In the genomic region with DNA sequence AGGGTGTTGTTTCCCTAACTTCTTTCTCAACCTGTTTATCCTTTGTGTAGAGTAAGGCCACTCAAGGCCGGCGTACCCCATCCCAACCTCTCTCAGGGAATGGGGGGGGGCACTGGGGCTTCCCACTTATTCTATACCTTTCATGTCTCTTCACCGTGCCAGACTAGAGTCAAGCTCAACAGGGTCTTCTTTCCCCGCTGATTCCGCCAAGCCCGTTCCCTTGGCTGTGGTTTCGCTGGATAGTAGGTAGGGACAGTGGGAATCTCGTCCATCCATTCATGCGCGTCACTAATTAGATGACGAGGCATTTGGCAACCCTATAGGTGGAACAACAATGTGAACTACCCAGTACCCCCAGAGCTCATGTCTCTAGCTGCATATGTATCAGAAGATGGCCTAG, we compare ENCODE assay signal across 8 mouse cellular contexts. TPM values are rescaled to one million over a fixed set of nuclear protein-coding genes. Genes with fewer than 3 reads are reported as not detected.
DNase-seq lines count a peak whose midpoint lies in the region.
"Not testable (repeated sequence)": the region's sequence is repeated elsewhere in the genome, so short reads cannot be mapped to it uniquely, and the experiment has no call there.

No protein-coding gene starts in this region.

- intact Hi-C loops in left cerebral cortex, postnatal 14 days (cut with DNase I) = not testable (repeated sequence)

- peak; percentile 100 for DNase-seq in adrenal gland, postnatal 25 days
- peak; percentile 94 to 100 for DNase-seq in frontal cortex, postnatal 10 days (ENCODE audit: low spot score in 2 of 2)
- peak; percentile 96 to 99 for DNase-seq in heart, adult 9 months (ENCODE audit: low spot score in 2 of 2)
- peak; percentile 100 for DNase-seq in layer of hippocampus, adult 11-12 months (ENCODE audit: low spot score)
- peak; percentile 100 for DNase-seq in left cerebral cortex, postnatal 14 days (ENCODE audit: low spot score in 2 of 2)
- peak; percentile 97 for DNase-seq in ovary, adult 18-20 months (ENCODE audit: low spot score)
- DNase-seq in spleen, postnatal 4 days (ENCODE audit: low spot score in 2 of 2) = peak; percentile 100
- peak; percentile 100 for DNase-seq in urinary bladder, postnatal 4 days (ENCODE audit: low spot score in 2 of 2)

RNA-seq across cellular contexts. Expression of a gene that starts 16.1 kb away (rescaled TPM):
- total RNA-seq in adrenal gland, postnatal 25 days (2021) = 0.15 TPM in 1 of 2 replicates, not detected in the other
- total RNA-seq in left cerebral cortex, postnatal 14 days (2021) = under 1 TPM; 0.21 to 0.53 TPM

Comparison
In these comparisons a context has a peak if more than half of its experiments do, and no peak if none do; other contexts are left out.
1. Peak in every context shown above with its lines: DNase-seq.